Mouse (Mus musculus) CD4-positive naive resting alpha-beta T cell, adult 57 days (primary cell): Measurements from ENCODE around the gene Gm10184. TPM values are rescaled to one million over a fixed set of nuclear protein-coding genes. Genes with fewer than 3 reads are reported as not detected.

Experiments used
- total RNA-seq: library from RNA; stranded (reverse); gene quantifications from one replicate; pipeline ENCODE4 v1.2.4, GENCODE M21; 2023

Gene Gm10184
- total RNA-seq, result 2.1 TPM

GRCm38 (mm10) chr17:89910349-89910748, at the start of gene Gm10184:
Gene Gm10184, minus strand, starts transcription at chr17:89910449.

